9 mouse cellular contexts compared by ENCODE assay signal in the genomic region with DNA sequence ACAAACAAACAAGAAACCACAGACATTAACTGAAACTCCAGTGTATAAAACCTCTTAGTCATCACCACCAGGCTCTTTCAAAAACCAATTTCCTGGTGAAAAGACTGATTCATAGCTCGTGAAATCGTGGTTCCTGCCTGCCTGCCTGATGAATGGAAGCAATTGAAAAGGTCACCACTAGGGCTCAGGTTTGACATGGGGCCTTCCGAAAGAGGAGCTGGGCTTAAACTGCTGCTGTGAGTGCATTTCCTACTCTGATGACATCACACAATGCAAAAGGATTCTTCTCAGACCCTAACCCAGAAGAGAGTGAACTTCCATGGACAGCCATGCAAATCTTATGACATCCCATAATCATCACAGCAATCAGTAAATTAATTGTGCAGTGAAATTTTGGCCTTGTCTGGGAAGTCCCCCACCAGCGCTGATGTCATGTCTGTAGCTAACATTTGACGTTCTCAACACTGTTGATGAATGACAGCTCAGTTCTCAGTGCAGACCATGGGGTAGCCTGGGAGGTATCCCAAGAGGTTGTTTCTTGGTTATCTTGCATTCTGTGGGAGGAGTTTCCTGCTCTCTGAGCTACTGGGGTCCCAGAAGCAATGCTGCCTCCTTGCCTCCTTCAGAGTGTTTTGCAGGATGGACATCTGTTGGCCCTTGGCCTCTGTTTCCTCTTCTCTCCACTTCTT.
DNase-seq lines count a peak whose midpoint lies in the region; ATAC-seq lines count a peak whose summit lies in the region.
"Had no signal": no experiment of that assay in that cellular context is flagged by ENCODE, and none has a peak within 500 bp of the region (broad histone marks: within the 10 kb centered on the region; RNA-seq: fewer than 3 reads in every experiment).

No protein-coding gene starts in this region.

- no peak for ATAC-seq in hindbrain, embryonic 11.5 days (ENCODE audit: low FRiP score)
- ATAC-seq in hindbrain, embryonic 13.5 days (ENCODE audit: low FRiP score), result no peak
- peak; percentile 92 for ATAC-seq in CD4-positive, CD25-positive, alpha-beta regulatory T cell, adult 4 months
- ATAC-seq in limb, embryonic 15.5 days (ENCODE audit: insufficient number of reproducible peaks, low FRiP score, low TSS enrichment, low read depth), result no peak
- ATAC-seq in forebrain, embryonic 14.5 days, result no peak
- ATAC-seq: midbrain, embryonic 15.5 days had no signal

- no peak overlapping the region for H3K4me2 ChIP-seq in hindbrain, embryonic 11.5 days (replicated peaks; ENCODE audit: low read depth, low read length)
- H3K4me2 ChIP-seq in hindbrain, embryonic 13.5 days, result no peak overlapping the region
- H3K4me2 ChIP-seq in limb, embryonic 15.5 days, result no peak overlapping the region
- H3K4me2 ChIP-seq in forebrain, embryonic 14.5 days (ENCODE audit: low read length), result no peak overlapping the region
- H3K4me2 ChIP-seq: midbrain, embryonic 15.5 days had no signal

- no peak overlapping the region for H3K9ac ChIP-seq in hindbrain, embryonic 11.5 days (ENCODE audit: low read depth, low read length)
- H3K9ac ChIP-seq in hindbrain, embryonic 13.5 days, result no peak overlapping the region
- H3K9ac ChIP-seq in limb, embryonic 15.5 days, result no peak overlapping the region
- H3K9ac ChIP-seq in forebrain, embryonic 14.5 days (ENCODE audit: low read length), result no peak overlapping the region
- H3K9ac ChIP-seq: midbrain, embryonic 15.5 days had no signal

- no peak overlapping the region for H3K4me3 ChIP-seq in hindbrain, embryonic 11.5 days (ENCODE audit: low read depth, low read length)
- no peak overlapping the region for H3K4me3 ChIP-seq in hindbrain, embryonic 13.5 days
- no peak overlapping the region for H3K4me3 ChIP-seq in limb, embryonic 15.5 days
- H3K4me3 ChIP-seq in forebrain, embryonic 14.5 days (ENCODE audit: low read depth, low read length), result no peak overlapping the region
- H3K4me3 ChIP-seq: midbrain, embryonic 15.5 days had no signal

- no peaks in the 10 kb centered on the region for H3K4me1 ChIP-seq in hindbrain, embryonic 11.5 days (replicated peaks; ENCODE audit: control insufficient read depth, insufficient read depth, low read length)
- 0 out of 2 replicates have a peak, but pooled peaks cover 4% of the 10 kb centered on the region for H3K4me1 ChIP-seq in hindbrain, embryonic 13.5 days (replicated peaks)
- peaks cover 8% of the 10 kb centered on the region; the same call in 1 of the 2 replicates for H3K4me1 ChIP-seq in limb, embryonic 15.5 days
- no peaks in the 10 kb centered on the region for H3K4me1 ChIP-seq in forebrain, embryonic 14.5 days (ENCODE audit: control insufficient read depth, insufficient read depth, low read length)
- H3K4me1 ChIP-seq: midbrain, embryonic 15.5 days had no signal

- H3K27me3 ChIP-seq in hindbrain, embryonic 11.5 days (ENCODE audit: control insufficient read depth, insufficient read depth, low read length), result no peaks in the 10 kb centered on the region
- no peaks in the 10 kb centered on the region for H3K27me3 ChIP-seq in hindbrain, embryonic 13.5 days
- H3K27me3 ChIP-seq in limb, embryonic 15.5 days, result no peaks in the 10 kb centered on the region
- no peaks in the 10 kb centered on the region for H3K27me3 ChIP-seq in forebrain, embryonic 14.5 days (replicated peaks; ENCODE audit: control insufficient read depth, insufficient read depth, low read length)
- H3K27me3 ChIP-seq: midbrain, embryonic 15.5 days had no signal

- H3K9me3 ChIP-seq in hindbrain, embryonic 11.5 days (ENCODE audit: control insufficient read depth, low read length), result no peaks in the 10 kb centered on the region
- H3K9me3 ChIP-seq in hindbrain, embryonic 13.5 days, result no peaks in the 10 kb centered on the region
- no peaks in the 10 kb centered on the region for H3K9me3 ChIP-seq in limb, embryonic 15.5 days
- H3K9me3 ChIP-seq in forebrain, embryonic 14.5 days (replicated peaks; ENCODE audit: control insufficient read depth, low read length), result no peaks in the 10 kb centered on the region
- H3K9me3 ChIP-seq: midbrain, embryonic 15.5 days had no signal

- peak; percentile 51 for DNase-seq in hindbrain, embryonic 11.5 days (ENCODE audit: low spot score)
- DNase-seq in embryo, embryonic 10.5 days (ENCODE audit: low spot score), result peak; percentile 78
- no peak for DNase-seq in ovary, adult 18-20 months (ENCODE audit: low spot score)
- DNase-seq in forebrain, embryonic 14.5 days (ENCODE audit: low spot score), result no peak
- DNase-seq in right cerebral cortex, postnatal 4 days, result no peak

- H3K36me3 ChIP-seq in hindbrain, embryonic 11.5 days (ENCODE audit: control insufficient read depth, insufficient read depth, low read length), result no peaks in the 10 kb centered on the region
- H3K36me3 ChIP-seq in hindbrain, embryonic 13.5 days, result no peaks in the 10 kb centered on the region
- H3K36me3 ChIP-seq in limb, embryonic 15.5 days, result no peaks in the 10 kb centered on the region
- H3K36me3 ChIP-seq in forebrain, embryonic 14.5 days (ENCODE audit: control insufficient read depth, insufficient read depth, low read length), result no peaks in the 10 kb centered on the region
- H3K36me3 ChIP-seq: midbrain, embryonic 15.5 days had no signal

- no peak overlapping the region for H3K27ac ChIP-seq in hindbrain, embryonic 11.5 days (ENCODE audit: low read depth, low read length)
- H3K27ac ChIP-seq in hindbrain, embryonic 13.5 days, result no peak overlapping the region
- 0 out of 2 replicates have a peak overlapping the region, but pooled peaks have one; percentile 22 for H3K27ac ChIP-seq in limb, embryonic 15.5 days
- no peak overlapping the region for H3K27ac ChIP-seq in forebrain, embryonic 14.5 days (ENCODE audit: low read depth, low read length)
- H3K27ac ChIP-seq: midbrain, embryonic 15.5 days had no signal

- WGBS in hindbrain, embryonic 11.5 days, result 47% methylated on average over 5 of the region's 5 CpGs
- WGBS in hindbrain, embryonic 13.5 days, result 42% methylated on average over 5 of the region's 5 CpGs
- WGBS in limb, embryonic 15.5 days, result 34% methylated on average over 5 of the region's 5 CpGs
- 58% methylated on average over 5 of the region's 5 CpGs for WGBS in forebrain, embryonic 14.5 days

Comparison
In these comparisons a context has a peak if more than half of its experiments do, and no peak if none do; other contexts are left out.
1. DNase-seq: peak in hindbrain, embryonic 11.5 days (single experiment) and embryo, embryonic 10.5 days (single experiment); none in ovary, adult 18-20 months (single experiment), forebrain, embryonic 14.5 days (single experiment) and right cerebral cortex, postnatal 4 days (single experiment).